Mouse (Mus musculus) embryonic facial prominence, embryonic 15.5 days (tissue): ENCODE data around the gene Gm973. TPM values are rescaled to one million over a fixed set of nuclear protein-coding genes. Genes with fewer than 3 reads are reported as not detected.
"Not testable (repeated sequence)": the region's sequence is repeated elsewhere in the genome, so short reads cannot be mapped to it uniquely, and the experiment has no call there.

ENCODE experiments used
- ATAC-seq: fragments of 200-750 bp; cut with Nextera tagmentation; 2 replicates; pipeline ENCODE4 v1.8.0; 2017; ENCODE audit warnings: low read depth, moderate TSS enrichment; ENCODE audit not compliant: insufficient number of reproducible peaks, low FRiP score, low TSS enrichment
- H3K27ac ChIP-seq: fragments of 300-500 bp; sonication (generic); replicated peaks from 2 replicates; pipeline ENCODE4 v1.5.1; 2015; ENCODE audit warnings: mild to moderate bottlenecking, inconsistent platforms
- H3K27me3 ChIP-seq: fragments of 300-500 bp; sonication (generic); 2 replicates; pipeline ENCODE4 v1.6.1; 2015; ENCODE audit warnings: inconsistent platforms
- H3K36me3 ChIP-seq: fragments of 300-500 bp; sonication (generic); 2 replicates; pipeline ENCODE4 v1.6.1; 2015; ENCODE audit warnings: mild to moderate bottlenecking, inconsistent platforms
- H3K4me1 ChIP-seq: fragments of 300-500 bp; sonication (generic); 2 replicates; pipeline ENCODE4 v1.6.1; 2015; ENCODE audit warnings: inconsistent platforms
- H3K4me2 ChIP-seq: fragments of 300-500 bp; sonication (generic); replicated peaks from 2 replicates; pipeline ENCODE4 v1.6.1; 2015; ENCODE audit warnings: mild to moderate bottlenecking, inconsistent platforms
- H3K4me3 ChIP-seq: fragments of 300-500 bp; sonication (generic); replicated peaks from 2 replicates; pipeline ENCODE4 v1.5.1; 2015; ENCODE audit warnings: mild to moderate bottlenecking, inconsistent platforms
- H3K9ac ChIP-seq: fragments of 300-500 bp; sonication (generic); 2 replicates; pipeline ENCODE4 v1.6.1; 2015; ENCODE audit warnings: inconsistent platforms
- H3K9me3 ChIP-seq: fragments of 300-500 bp; sonication (generic); replicated peaks from 2 replicates; pipeline ENCODE4 v1.6.1; 2016; ENCODE audit warnings: inconsistent platforms
- WGBS: fragments of 180-500 bp; shearing (Covaris S2); methylation state at CpG from one replicate; pipeline ENCODE4 v1.1.7; 2015; 5-methylcytosine and 5-hydroxymethylcytosine counted together
- polyA plus RNA-seq: library from polyadenylated mRNA; unstranded; fragments of >200 nt; fragmentation: Nextera tagmentation; extraction: Ambion mirVana; gene quantifications from 2 replicates; pipeline ENCODE4 v1.2.1, GENCODE M21; 2015

The Gm973 gene
- polyA plus RNA-seq, 1 experiment from 2014 or later, result 13.4 TPM

- no peaks in the 10 kb centered on the region for H3K27me3 ChIP-seq
- 80% methylated on average over 1 of the region's 1 CpGs for WGBS
- H3K27ac ChIP-seq, result no peak overlapping the region
- no peak for ATAC-seq
- peaks cover 5% of the 10 kb centered on the region for H3K36me3 ChIP-seq
- H3K4me1 ChIP-seq, result 0 out of 2 replicates have a peak, but pooled peaks cover 4% of the 10 kb centered on the region
- no peak overlapping the region for H3K9ac ChIP-seq
- H3K4me3 ChIP-seq, result no peak overlapping the region
- H3K9me3 ChIP-seq, result no peaks in the 10 kb centered on the region
- no peak overlapping the region for H3K4me2 ChIP-seq
These were observed 120.3 kb downstream of the Gm973 start for GRCm38 (mm10) chr1:59636349-59636748.

GRCm38 (mm10) chr1:59638371-59638770 is 122.3 kb downstream of the Gm973 start:
- no peaks in the 10 kb centered on the region for H3K27me3 ChIP-seq
- 87% methylated on average over 3 of the region's 3 CpGs for WGBS
- H3K4me2 ChIP-seq, result no peak overlapping the region
- 0 out of 2 replicates have a peak, but pooled peaks cover 4% of the 10 kb centered on the region for H3K4me1 ChIP-seq
- ATAC-seq, result no peak
- no peak overlapping the region for H3K9ac ChIP-seq
- no peaks in the 10 kb centered on the region for H3K9me3 ChIP-seq
- H3K4me3 ChIP-seq, result no peak overlapping the region
- no peak overlapping the region for H3K27ac ChIP-seq
- H3K36me3 ChIP-seq, result peaks cover 16% of the 10 kb centered on the region

- Histone ChIP-seq H3K27me3 (no peaks in the 10 kb centered on the region), H3K4me2 (no peak overlapping the region), H3K9ac (no peak overlapping the region), H3K27ac (no peak overlapping the region), H3K36me3 (peaks cover 28% of the 10 kb centered on the region), H3K9me3 (no peaks in the 10 kb centered on the region), H3K4me1 (no peaks in the 10 kb centered on the region), H3K4me3 (no peak overlapping the region)
- WGBS, result 85% methylated on average over 1 of the region's 1 CpGs
- ATAC-seq, result no peak
These were observed 126.4 kb downstream of the Gm973 start for GRCm38 (mm10) chr1:59642488-59642887.

GRCm38 (mm10) chr1:59646502-59646901 is 130.4 kb downstream of the Gm973 start:
- H3K27me3 ChIP-seq, H3K9ac ChIP-seq, H3K9me3 ChIP-seq, H3K4me2 ChIP-seq, H3K4me3 ChIP-seq, ATAC-seq, H3K27ac ChIP-seq, H3K4me1 ChIP-seq: not testable (repeated sequence)
- WGBS, result 91% methylated on average over 2 of the region's 2 CpGs
- H3K36me3 ChIP-seq, result peaks cover 36% of the 10 kb centered on the region

- no peak overlapping the region for H3K4me2 ChIP-seq
- H3K4me1 ChIP-seq, result no peaks in the 10 kb centered on the region
- 87% methylated on average over 3 of the region's 3 CpGs for WGBS
- H3K27ac ChIP-seq, result no peak overlapping the region
- no peak overlapping the region for H3K4me3 ChIP-seq
- no peak overlapping the region for H3K9ac ChIP-seq
- no peaks in the 10 kb centered on the region for H3K27me3 ChIP-seq
- peaks cover 26% of the 10 kb centered on the region for H3K36me3 ChIP-seq
- no peak for ATAC-seq
- H3K9me3 ChIP-seq, result no peaks in the 10 kb centered on the region
These were observed 135.2 kb downstream of the Gm973 start for GRCm38 (mm10) chr1:59651201-59651819.

DNA sequence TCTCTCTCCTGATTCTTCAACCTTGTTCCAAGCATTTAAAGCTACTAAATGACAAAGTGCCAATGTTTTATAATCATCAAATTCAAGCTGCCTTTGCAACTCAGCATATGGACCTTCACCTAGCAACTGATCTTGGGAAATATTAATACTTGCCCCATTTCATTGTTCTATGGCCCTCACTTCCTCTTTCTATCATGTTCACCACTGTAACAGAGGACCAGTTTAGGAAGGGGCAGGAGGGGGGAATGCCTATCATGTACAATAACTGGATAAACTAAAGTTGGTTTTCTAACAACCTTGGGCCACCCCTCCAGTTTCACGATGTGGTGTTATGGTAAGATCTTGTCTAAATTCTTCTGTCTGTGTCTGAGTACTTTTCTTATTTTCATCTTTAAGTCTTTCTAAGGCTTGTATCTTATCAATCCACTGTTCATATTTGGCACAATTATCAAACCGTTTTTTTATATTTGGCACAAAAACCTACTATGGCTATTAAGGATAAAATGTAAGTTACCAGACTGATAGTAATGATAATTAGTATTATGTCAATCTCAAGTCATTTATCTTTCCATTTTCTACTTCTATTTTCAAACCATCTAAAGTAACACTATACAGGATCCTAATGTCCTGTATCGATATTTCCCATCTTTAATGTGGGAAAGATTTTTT is 137.3 kb downstream of the Gm973 start:
- Histone ChIP-seq H3K27ac (no peak overlapping the region), H3K9ac (no peak overlapping the region), H3K36me3 (peaks cover 20% of the 10 kb centered on the region), H3K27me3 (no peaks in the 10 kb centered on the region), H3K9me3 (no peaks in the 10 kb centered on the region), H3K4me3 (no peak overlapping the region), H3K4me1 (no peaks in the 10 kb centered on the region), H3K4me2 (no peak overlapping the region)
- WGBS, result 89% methylated on average over 3 of the region's 3 CpGs
- no peak for ATAC-seq

GRCm38 (mm10) chr1:59656244-59657171 is 140.4 kb downstream of the Gm973 start:
- no peak overlapping the region for H3K4me2 ChIP-seq
- no peak overlapping the region for H3K27ac ChIP-seq
- no peaks in the 10 kb centered on the region for H3K27me3 ChIP-seq
- H3K36me3 ChIP-seq, result peaks cover 8% of the 10 kb centered on the region; the same call in 1 of the 2 replicates
- no peaks in the 10 kb centered on the region for H3K9me3 ChIP-seq
- H3K4me3 ChIP-seq, result no peak overlapping the region
- no peak for ATAC-seq
- no peak overlapping the region for H3K9ac ChIP-seq
- H3K4me1 ChIP-seq, result no peaks in the 10 kb centered on the region
- 89% methylated on average over 7 of the region's 7 CpGs for WGBS

DNA sequence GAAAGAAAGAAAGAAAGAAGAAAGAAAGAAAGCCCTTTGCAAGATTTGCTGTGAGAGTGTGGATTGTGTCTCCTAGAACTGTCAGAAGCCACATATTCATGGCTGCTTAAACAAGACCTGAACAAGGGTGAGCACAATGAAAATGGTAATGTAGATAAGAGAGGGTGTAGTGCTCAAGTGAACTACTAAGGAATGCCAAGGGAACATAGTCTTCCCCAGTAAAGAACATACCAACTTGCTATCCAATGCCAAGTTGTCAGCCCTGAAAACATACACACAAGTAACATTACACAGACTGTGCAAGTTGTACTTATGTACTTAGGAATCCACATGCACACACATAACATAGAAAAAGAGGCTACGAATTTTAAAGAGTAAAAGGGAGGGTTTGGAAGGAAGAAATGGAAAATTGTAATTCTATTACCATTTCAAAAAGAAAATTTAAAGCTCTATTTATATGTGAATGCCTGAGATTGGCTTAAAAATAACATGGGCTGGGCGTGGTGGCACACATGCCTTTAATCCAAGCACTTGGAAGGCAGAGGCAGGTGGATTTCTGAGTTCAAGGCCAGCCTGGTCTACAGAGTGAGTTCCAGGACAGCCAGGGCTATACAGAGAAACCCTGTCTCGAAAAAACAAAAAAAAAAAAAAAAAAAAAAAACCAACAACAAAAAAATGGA is 147.5 kb downstream of the Gm973 start:
- H3K36me3 ChIP-seq, result no peaks in the 10 kb centered on the region
- ATAC-seq, result no peak
- 78% methylated on average over 3 of the region's 3 CpGs for WGBS
- no peak overlapping the region for H3K27ac ChIP-seq
- no peak overlapping the region for H3K4me2 ChIP-seq
- no peak overlapping the region for H3K9ac ChIP-seq
- no peak overlapping the region for H3K4me3 ChIP-seq
- H3K27me3 ChIP-seq, result no peaks in the 10 kb centered on the region
- peaks cover 3% of the 10 kb centered on the region; the same call in 1 of the 2 replicates for H3K4me1 ChIP-seq
- H3K9me3 ChIP-seq, result no peaks in the 10 kb centered on the region

GRCm38 (mm10) chr1:59668871-59669270 is 152.8 kb downstream of the Gm973 start:
- no peaks in the 10 kb centered on the region for H3K9me3 ChIP-seq
- no peak overlapping the region for H3K27ac ChIP-seq
- no peaks in the 10 kb centered on the region for H3K27me3 ChIP-seq
- H3K4me2 ChIP-seq, result peak overlapping the region; percentile 66; the same call in 1 of the 2 replicates
- 86% methylated on average over 2 of the region's 2 CpGs for WGBS
- H3K9ac ChIP-seq, result no peak overlapping the region
- peaks cover 9% of the 10 kb centered on the region; the same call in 1 of the 2 replicates for H3K4me1 ChIP-seq
- H3K4me3 ChIP-seq, result no peak overlapping the region; the same call in 1 of the 2 replicates
- no peak for ATAC-seq
- no peaks in the 10 kb centered on the region for H3K36me3 ChIP-seq

DNA sequence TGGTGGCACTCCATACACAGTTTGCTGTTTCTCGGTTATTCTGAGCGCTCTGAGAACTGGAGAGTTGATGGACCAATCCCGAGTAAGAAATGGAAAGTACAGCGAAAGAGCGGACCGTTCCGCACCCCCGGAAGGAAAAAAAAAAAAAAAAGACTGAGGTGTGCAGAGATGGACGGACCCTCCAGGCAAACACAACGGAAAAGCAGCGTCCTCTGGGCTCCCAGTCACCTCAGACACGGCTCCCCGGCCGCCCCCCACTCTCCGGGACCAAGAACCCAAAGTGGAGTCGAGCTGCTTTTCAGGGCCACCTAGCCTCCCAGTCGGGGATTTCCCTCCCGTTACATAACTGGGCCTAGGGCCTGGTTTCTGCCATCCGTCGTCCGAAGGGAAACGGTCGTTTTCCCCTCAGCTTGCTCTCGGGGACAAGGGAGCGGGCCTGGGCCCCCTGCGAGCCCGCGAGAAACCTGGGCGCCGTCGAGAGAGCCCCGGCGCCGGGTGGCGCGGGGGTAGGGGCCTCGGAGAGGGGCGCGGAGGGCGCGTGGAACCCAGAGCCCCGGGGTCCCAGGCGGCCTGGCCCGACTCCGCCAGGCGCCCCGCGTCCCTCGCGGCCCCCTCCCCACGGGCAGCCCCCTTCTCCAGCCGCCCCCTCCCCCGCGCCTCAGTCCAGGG is 154.0 kb downstream of the Gm973 start:
- H3K27ac ChIP-seq, result peak overlapping the region; percentile 97
- H3K27me3 ChIP-seq, result no peaks in the 10 kb centered on the region
- H3K9ac ChIP-seq, result peak overlapping the region; percentile 98
- H3K36me3 ChIP-seq, result no peaks in the 10 kb centered on the region
- ATAC-seq, result peak; percentile 67
- peak overlapping the region; percentile 66 for H3K4me2 ChIP-seq
- peaks cover 9% of the 10 kb centered on the region; the same call in 1 of the 2 replicates for H3K4me1 ChIP-seq
- WGBS, result under 1% methylated on average over 54 of the region's 54 CpGs
- peak overlapping the region; percentile 97 for H3K4me3 ChIP-seq
- H3K9me3 ChIP-seq, result no peaks in the 10 kb centered on the region
